Mouse (Mus musculus) retina, adult 2 months (tissue): ENCODE data around the gene Glt8d2.
"Not testable (repeated sequence)": the region's sequence is repeated elsewhere in the genome, so short reads cannot be mapped to it uniquely, and the experiment has no call there.

Source experiments
- DNase-seq: peaks from one replicate; pipeline ENCODE4 v3.0.0-alpha.2; 2012; ENCODE audit warnings: low read depth, low spot score

Gene Glt8d2

GRCm38 (mm10) chr10:82646083-82646482 is 44.4 kb downstream of the Glt8d2 start:
- DNase-seq: no peak

GRCm38 (mm10) chr10:82641481-82641880 is 49.0 kb downstream of the Glt8d2 start:
- no peak for DNase-seq

GRCm38 (mm10) chr10:82639032-82639698 is 51.3 kb downstream of the Glt8d2 start:
- no peak for DNase-seq

GRCm38 (mm10) chr10:82636321-82636720 is 54.1 kb downstream of the Glt8d2 start:
- no peak for DNase-seq

- no peak for DNase-seq
Observed at GRCm38 (mm10) chr10:82634348-82634747, 56.1 kb downstream of the Glt8d2 start.

- DNase-seq: no peak
Observed at GRCm38 (mm10) chr10:82632496-82633280, 57.8 kb downstream of the Glt8d2 start.

- DNase-seq: no peak
Observed at GRCm38 (mm10) chr10:82631133-82631532, 59.3 kb downstream of the Glt8d2 start.

GRCm38 (mm10) chr10:82630497-82630896 is 60.0 kb downstream of the Glt8d2 start:
- no peak for DNase-seq

GRCm38 (mm10) chr10:82629586-82630255 is 60.7 kb downstream of the Glt8d2 start, which contains the start of gene Tdg:
TSS of gene Tdg (plus strand) at chr10:82629828.
- peak; percentile 84 for DNase-seq

- no peak for DNase-seq
Observed at GRCm38 (mm10) chr10:82629111-82629585, 61.3 kb downstream of the Glt8d2 start.

GRCm38 (mm10) chr10:82623553-82623932 is 66.9 kb downstream of the Glt8d2 start:
- DNase-seq: not testable (repeated sequence)

- DNase-seq: peak; percentile 92
Observed at GRCm38 (mm10) chr10:82622671-82623552, 67.5 kb downstream of the Glt8d2 start, which contains the start of gene 1190007I07Rik. TSS of gene 1190007I07Rik (minus strand) at chr10:82623228.

- no peak for DNase-seq
Observed at GRCm38 (mm10) chr10:82622235-82622634, 68.2 kb downstream of the Glt8d2 start.
